Mouse (Mus musculus) large intestine, adult 2 months (tissue): Measurements from ENCODE around the gene Pcsk5. TPM values are rescaled to one million over a fixed set of nuclear protein-coding genes. Genes with fewer than 3 reads are reported as not detected.
"Not testable (repeated sequence)": the region's sequence is repeated elsewhere in the genome, so short reads cannot be mapped to it uniquely, and the experiment has no call there.

Experiments used
- DNase-seq: peaks from one replicate; pipeline ENCODE4 v3.0.0-alpha.2; 2012; ENCODE audit warnings: low read depth, low spot score
- WGBS: fragments of 180-500 bp; shearing (Covaris S2); methylation state at CpG from one replicate; pipeline ENCODE4 v1.1.7; 2018; 5-methylcytosine and 5-hydroxymethylcytosine counted together
- polyA plus RNA-seq: library from polyadenylated mRNA; depleted of rRNA; stranded (reverse); fragments of >200 nt; gene quantifications from 2 replicates; pipeline ENCODE4 v1.2.3, GENCODE M21; 2012

Gene Pcsk5
- polyA plus RNA-seq, 1 experiment: 12.9 TPM

DNA sequence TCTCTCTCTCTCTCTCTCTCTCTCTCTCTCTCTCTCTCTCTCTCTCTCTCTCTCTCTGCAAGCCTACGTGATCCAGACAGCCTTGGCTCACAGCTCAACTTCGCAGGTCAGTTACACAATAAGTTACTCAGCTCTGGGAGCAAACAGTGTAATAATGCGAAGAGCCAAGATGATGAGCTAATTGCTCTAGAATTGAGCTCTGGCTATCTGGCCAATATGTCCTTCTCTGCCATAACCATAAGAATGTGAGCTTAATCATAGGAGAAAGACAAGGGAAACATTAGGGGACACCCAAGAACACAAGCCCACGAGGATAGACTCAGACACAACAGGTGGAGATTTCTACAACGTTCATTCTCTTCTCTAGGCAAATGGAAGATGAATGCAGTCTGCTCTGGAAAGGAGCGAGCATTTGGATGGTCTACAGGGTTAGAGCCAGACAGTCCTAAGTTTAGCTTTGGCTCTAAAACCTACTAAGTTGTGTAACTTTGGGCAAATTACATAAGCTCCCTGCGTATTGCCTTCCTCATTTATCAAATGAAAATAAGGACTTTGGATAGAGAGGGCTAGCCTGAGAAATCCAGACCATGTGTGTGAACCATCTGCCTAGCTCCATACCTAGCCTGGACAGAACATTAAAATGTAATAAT, 338.7 kb downstream of the Pcsk5 start:
- DNase-seq: no peak
- 62% methylated on average over 7 of the region's 7 CpGs for WGBS

DNA sequence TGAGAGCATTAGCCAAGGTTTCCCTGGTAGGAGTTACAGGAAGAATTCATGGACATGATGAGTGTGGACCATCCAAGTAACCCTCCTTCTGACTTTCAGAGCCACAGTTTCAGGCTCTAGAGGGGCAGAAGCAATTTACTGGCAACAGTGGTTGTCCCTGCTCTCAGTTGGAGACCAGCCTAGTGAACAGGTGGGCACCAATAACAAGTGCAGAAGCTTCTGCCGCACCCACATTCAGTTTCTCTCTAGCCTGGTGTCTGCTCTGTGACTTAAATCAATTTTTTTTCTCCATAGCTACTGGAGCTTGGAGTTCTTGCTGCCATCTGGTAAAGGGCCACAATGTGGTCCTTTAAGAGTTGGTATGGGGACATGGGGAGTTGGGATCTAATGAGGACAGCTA, 341.3 kb downstream of the Pcsk5 start:
- 94% methylated on average over 1 of the region's 1 CpGs for WGBS
- no peak for DNase-seq

DNA sequence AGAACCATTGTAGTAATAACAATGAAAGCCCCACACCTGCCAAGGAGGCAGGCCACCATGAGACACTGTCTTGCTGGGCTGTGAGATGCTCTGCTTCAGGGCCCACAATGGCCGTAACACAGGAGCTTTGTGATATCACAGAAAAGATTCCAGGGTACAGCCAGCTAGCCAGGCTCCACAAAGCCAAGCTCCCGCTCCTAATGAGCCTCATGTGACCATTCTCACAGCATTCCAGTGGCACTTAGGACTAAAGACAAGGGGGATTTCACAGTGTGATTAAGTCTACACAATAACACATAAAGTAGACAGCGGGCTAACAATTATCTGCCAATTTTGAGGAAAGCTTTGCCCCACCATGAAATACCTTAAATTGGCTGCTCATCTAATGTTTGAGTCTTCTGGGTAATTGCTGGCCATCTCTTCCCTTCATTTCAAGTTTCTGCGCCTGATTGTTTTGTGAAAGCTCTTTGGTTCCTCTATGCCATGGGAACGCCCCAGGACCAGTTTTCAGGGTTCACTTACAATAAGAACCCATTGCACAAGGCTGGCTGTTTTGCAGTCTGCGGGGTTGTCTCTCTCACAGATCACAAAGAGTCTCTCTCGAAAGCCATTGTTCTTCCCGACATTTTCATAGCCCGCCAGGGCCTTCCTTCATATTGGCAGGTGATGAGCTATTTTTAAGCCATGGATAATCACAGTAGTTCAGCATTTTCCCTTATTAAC, 345.4 kb downstream of the Pcsk5 start:
- WGBS: 95% methylated on average over 9 of the region's 9 CpGs

DNA sequence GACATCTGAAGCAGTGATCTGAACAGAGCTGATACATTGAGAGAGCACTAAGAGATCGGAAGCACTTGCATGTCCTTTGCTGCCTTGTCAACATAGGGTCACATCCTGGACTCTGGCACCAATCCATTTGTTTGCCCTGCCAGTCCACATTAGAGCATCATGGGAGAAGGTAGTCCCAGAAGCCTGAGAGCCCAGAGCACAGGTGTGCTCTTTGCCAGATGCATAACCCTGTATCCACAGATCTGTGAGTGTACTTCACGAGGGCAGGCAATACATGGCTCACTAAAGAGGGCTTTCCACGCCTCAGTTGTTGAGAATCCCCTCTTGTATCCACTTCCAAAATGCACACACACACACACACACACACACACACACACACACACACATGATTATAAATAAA, 346.1 kb downstream of the Pcsk5 start:
- 68% methylated on average over 3 of the region's 3 CpGs for WGBS
- DNase-seq: no peak

More for the DNA sequence above, 345.4 kb downstream of the Pcsk5 start:
- no peak for DNase-seq

DNA sequence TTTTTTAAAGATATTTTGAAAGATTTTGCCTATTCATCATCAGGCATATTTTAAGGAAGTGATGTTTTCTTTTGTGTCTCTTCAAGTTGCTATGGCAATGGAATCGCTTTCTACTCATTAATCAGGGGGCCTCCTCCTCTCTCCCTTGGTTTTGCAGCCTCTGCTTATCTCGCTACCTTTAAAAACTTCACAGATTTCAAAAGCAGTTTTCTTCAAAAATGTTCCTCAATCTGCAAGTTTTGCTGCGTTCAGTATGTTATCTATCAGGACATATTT, 347.6 kb downstream of the Pcsk5 start:
- 55% methylated on average over 3 of the region's 3 CpGs for WGBS
- DNase-seq: no peak

DNA sequence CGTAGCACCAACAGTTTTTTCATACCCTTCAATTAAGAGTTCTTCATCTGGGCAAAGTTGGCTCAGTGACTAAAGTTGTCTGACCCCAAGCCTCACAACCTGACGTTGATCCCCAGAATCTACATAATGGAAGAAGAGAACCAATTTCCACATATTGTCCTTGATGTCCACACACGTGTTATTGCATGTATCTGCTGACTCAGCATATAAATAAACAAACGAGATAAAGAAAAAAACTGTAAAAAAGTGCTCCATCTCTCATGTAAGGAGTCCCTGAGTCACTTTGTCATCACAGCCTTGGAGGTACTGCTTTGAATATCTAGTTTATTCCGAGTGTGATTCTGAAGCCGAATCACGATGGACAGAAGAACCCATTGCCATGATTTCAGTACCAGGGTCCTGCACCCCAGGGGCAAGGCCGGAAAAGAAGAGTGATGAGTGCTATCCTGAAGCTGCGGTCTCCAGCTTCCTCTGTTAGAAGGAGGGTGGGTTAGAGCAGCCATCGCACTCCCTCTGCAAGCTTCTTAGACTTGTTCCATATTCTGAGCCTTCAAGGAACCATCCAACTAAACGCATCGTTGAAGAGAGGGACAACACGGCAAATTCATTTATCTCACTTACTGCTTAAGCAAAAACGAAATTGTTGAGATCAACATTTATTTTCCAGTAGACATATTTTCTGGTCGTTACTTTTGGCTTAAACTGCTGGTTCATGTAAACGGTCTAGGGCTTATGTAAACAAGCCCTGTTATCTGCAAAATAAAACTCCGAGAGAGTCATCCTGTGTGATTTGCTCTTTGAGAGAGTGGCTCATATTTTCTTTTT, 348.2 kb downstream of the Pcsk5 start:
- 62% methylated on average over 17 of the region's 17 CpGs for WGBS
- no peak for DNase-seq

DNA sequence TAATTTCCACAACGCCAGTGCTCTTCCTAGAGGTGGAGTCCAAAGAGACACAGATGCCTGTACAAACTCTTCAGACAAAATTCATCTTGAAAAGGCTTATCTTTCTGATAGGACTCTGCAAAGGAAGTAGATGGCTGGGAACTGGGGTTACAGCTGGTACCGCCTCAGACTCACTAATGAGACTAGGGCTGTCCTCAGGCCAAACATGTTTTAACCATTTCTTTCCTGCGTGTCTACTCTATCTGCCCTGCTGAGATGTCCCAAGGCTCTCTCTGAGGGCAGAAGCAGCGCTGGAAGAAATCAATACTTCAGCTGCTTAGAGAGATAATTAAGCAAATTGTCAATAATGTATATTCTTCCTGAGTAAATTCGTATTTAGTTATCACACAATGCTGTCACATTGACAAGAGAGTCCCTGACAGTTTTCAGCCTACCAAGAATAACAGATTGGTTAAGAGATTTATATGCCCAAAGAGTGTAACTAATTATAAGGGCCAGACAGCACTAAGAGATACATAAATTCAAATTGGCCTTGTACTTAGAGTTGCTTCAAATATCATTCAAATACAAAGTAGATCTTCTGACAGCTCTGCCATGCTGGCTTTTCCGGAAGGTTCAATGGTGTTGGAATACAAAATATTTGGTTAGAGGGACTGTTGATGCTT, 355.2 kb downstream of the Pcsk5 start:
- no peak for DNase-seq
- 84% methylated on average over 6 of the region's 6 CpGs for WGBS

DNA sequence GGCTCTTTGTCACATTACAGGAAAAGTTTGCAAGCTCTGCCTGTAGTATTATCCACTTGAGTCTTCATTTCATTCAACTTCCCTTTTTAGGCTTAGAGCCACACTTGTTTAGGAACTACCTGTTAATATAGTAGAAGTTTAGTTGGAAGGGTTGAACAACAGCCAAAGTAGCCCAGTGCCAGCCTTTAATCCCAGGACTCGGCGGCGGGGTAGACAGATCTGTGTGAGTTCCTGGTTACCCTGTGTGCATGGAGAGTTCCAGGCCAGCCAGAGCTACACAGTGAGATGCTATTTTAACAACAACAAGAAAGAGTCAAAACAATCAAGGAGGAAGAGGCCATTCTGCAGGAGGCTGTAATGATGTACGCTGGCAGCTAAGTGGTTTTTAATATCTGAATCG, 358.0 kb downstream of the Pcsk5 start:
- 84% methylated on average over 5 of the region's 5 CpGs for WGBS
- DNase-seq: no peak

DNA sequence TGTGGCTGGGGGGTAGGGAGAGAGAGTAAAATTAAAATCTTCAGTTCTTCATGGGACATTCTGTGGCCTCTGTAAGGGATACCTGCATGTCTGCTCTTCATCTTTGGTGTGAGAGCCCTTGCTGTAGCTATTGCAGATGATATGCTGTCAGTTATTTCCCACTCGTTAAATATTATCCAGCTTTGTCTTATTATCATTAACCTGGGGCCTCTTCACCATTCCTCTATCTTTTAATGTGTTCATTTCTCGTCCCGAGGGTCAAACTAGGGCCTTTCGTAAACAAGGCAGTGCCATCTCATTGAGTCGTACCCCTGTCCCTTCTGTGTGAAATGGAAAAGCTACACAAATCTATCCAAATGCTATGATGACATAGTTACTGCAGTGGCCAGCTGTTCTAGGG, 361.4 kb downstream of the Pcsk5 start:
- WGBS: 75% methylated on average over 5 of the region's 5 CpGs

DNA sequence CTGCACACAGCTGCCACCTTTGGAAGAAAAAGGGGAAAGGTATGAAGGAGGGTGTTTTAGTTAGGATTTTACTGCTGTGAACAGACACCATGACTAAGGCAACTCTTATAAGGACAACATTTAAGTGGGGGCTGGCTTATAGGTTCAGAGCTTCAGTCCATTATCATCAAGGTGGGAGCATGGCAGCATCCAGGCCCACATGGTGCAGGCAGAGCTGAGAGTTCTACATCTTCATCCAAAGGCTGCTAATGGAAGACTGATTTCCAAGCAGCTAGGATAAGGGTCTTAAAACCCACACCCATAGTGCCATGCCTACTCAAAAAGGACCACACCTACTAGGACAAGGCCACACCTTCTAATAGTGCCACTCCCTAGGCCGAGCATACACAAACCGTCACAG, 364.3 kb downstream of the Pcsk5 start:
- not testable (repeated sequence) for DNase-seq
- WGBS: 69% methylated on average over 2 of the region's 2 CpGs

More for the DNA sequence above, 361.4 kb downstream of the Pcsk5 start:
- DNase-seq: no peak

DNA sequence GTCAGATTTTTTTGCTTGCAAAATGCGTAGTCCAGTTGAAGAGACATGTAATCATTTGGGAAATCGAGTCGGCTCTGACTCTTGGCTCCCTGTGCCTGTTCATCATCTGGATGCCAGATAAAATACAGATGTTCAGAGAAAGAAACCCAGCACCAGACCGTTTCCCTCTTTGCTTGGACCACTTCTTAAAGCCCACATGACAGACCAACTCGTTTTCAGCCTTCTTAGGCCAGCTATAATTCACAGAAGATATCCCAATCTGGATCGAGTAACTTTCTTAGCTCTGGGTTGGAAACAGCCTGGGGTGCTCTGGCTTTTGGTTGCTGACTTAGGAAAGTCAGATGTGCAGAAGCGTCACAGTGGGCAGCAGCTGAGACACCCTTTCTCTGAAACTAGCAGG, 365.6 kb downstream of the Pcsk5 start:
- no peak for DNase-seq
- WGBS: 74% methylated on average over 7 of the region's 7 CpGs

DNA sequence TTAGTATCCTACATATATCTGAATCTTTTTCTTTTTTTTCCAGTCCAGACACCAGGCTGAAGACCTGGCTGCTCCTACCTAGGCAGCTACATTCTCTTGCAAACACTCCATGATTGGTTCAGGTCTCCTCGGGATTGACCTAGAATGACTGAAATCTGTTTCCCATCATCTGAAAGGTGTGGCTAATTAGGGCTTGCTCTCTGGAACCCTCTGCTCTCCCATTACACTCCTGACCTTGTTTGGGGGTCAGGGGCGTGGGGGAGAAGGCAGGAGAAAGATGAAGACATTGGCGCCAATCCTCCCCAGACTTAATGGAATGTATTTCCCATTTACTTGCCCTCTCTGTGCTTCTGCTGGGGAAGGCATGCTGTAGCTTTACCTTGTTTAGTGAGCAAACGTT, 366.2 kb downstream of the Pcsk5 start:
- 69% methylated on average over 4 of the region's 4 CpGs for WGBS
- no peak for DNase-seq

DNA sequence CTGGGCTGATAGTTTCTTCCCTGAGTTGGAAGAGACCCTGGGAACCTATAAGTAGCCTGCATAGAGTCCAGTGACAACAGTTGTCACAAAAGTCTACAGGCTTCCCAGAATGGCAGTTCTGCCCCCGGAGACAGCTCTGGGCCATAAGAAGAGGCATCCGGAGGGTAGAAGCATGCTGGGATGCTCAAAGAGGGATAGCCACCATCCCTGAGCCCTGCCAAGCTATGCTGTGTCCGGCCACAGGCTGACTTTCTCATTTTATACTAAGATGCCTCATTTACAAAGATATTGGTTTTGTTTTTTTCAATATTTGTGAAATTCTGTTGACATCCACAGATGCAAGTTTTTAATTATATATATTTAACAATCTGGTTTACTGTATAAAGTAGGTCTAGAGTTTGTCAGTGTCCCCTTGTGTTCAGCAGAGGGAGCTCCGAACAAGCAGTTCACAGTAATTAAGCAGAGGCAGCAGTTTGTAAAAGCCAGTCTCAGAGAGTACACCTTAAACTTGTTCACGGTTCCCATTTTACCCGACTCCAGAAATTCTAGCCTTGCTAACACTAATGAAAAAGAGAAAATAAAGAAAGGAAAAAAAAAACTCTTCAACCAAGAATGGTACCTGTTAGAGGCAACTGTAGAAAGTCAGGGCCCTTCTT, 369.7 kb downstream of the Pcsk5 start:
- no peak for DNase-seq
- WGBS: 52% methylated on average over 6 of the region's 6 CpGs

DNA sequence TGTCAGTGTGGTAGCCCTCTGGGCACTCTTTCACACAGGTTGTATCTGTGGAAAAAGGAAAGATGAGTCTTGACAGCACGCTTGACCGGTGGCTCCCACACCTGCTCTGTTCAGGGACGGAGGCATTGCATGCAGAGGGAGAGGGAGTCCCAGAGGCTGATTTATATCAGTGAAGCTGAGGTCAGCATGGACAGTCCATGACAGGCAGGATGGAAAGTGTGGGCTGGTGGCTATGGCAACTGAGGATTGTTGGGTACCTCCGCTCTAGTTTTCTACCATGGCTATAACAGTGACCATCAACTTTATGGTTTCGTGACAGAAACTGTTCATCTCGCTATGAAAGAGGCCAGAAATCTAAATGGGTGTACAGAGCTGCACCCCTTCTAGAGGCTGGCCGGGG, 385.4 kb downstream of the Pcsk5 start:
- WGBS: 87% methylated on average over 7 of the region's 7 CpGs
- no peak for DNase-seq

DNA sequence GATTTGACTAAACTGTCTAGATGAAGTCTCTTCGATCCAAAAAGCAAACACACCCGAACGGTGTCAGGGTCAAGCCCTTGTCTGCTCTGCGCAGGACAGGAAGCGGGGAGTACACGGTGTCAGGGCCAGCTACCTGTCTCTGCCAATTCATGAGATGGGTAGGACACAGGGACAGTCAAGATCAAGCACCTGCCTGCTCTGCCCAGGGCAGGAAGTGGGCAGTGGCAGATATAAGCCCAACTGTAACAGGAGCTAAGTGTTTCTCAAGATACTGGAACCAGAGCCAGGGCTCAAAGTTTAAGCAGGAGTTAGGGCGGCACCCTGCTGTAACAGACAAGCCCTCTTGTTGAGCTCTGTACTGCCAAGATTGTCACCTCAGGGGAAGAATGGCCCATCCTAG, 393.9 kb downstream of the Pcsk5 start:
- WGBS: 36% methylated on average over 7 of the region's 7 CpGs
- DNase-seq: peak; percentile 50

DNA sequence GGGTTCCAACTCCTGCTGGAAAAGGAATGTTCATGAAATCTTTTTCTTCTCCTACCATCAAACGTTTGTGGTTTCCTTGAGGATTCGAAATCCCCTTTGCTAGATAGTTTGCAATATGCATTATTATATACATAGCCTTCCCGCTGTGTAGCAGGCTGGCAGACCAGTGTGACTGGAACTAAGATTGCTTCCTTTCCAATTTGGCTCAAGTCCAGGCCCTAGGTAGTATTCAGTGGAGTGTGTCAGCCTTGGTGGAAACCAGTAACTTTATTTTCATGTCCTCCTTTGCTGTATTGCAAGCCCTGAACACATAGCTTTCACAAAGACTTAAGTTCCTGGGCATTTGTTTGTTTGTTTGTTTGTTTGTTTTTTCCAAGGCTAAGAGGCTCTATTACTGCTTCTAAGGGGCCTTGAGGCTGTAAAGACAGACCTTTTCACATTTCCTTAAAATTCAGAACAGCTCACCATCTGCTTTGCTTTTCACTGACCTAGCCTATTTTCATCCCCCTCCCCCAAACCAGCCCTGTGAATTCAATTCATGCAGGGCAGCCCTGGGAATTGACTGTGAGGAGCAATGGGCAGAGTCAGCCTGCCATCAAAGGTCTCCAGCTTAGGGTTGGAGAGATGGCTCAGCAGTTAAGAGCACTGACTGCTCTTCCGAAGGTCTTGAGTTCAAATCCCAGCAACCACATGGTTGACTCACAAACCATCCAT, 397.8 kb downstream of the Pcsk5 start:
- DNase-seq: peak; percentile 32
- 29% methylated on average over 4 of the region's 4 CpGs for WGBS

DNA sequence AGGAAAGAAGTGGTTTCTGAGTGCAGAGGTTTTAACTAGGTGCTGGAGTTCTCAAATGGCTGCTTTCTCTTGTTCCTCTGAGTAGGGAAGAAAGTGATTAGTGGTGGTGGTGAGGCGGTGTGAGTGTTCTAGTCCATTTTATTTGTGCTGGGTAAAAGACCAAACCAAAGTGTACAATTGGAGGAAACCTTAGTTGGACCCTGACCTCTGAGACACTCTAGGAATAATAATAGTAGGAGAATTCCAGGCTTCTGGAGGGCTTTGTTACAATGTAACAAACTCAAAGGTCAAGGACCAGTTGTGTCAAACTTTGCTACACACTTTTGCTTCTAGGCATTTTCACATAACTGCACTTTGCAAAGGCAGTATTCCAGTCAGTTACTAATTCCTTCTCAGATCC, 400.8 kb downstream of the Pcsk5 start:
- DNase-seq: no peak
- 51% methylated on average over 1 of the region's 1 CpGs for WGBS

DNA sequence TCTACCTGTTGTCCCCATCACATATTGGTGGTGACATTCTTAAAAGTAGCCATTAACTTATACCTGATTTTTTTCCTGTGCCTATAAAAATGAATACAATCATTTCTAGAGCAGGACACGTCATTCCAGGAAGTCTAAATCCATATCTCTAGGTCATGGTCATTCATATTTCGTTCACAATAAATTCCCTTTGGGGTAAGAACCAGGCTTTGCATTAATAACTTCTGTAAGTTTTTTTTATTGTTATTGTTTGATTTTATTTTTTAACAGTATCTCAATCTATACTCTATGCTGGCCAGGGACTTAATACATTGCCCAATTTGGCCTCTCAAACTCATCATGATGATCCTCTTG, 408.9 kb downstream of the Pcsk5 start:
- DNase-seq: no peak
- WGBS: 29% methylated on average over 2 of the region's 2 CpGs

DNA sequence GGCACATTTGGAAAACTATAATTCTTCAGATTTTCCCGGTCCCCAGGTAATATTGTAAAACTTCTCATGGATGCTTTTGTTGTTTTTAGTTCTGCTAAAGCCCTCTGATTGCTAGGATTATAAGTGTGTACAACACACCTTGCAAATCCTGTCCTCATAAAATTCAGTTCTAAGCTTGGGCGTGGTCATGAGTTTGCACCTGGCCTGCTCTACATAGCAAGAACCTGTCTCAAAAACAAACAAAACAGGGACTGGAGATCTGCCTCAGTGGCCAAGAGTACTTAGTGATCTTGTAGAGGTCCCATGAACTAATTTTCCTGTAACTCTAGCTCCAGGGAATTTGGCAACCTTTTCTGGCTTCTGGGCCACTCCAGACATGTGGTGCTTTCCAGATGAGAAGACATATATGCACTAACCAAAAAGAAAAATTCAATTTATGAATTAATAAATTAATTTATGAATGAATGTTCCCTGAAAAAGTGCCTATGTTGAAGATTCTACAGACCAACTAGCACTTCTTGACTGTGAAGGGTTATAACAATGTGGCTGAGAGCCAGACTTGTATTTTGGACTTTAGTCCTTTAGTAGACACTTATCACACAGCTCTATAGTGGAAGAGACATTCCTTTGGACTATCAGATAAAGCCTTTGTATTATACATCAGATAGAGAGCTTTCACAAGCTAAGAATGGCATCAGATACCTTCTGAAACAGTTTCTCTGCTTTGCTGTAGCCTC, 409.4 kb downstream of the Pcsk5 start:
- WGBS: 25% methylated on average over 2 of the region's 2 CpGs
- DNase-seq: no peak
